Mouse (Mus musculus) monocyte, adult 5-6 weeks (primary cell): Measurements from ENCODE around the gene Smndc1. TPM values are rescaled to one million over a fixed set of nuclear protein-coding genes. Genes with fewer than 3 reads are reported as not detected.
A peak's percentile ranks its signal among the peaks of the same experiment; 100 is the strongest.
"Not testable (repeated sequence)": the region's sequence is repeated elsewhere in the genome, so short reads cannot be mapped to it uniquely, and the experiment has no call there.

ENCODE experiments used
- ATAC-seq: fragments of 153-309, 156-312 bp; replicated peaks from 2 replicates; pipeline ENCODE4 v1.8.0; 2017; ENCODE audit warnings: mild to moderate bottlenecking; ENCODE audit not compliant: low TSS enrichment, insufficient number of reproducible peaks, severe bottlenecking, poor library complexity, low FRiP score
- total RNA-seq: library from RNA; stranded (forward); fragments of 200-1000, 200-491, 200-594 nt; gene quantifications from 3 replicates; pipeline ENCODE4 v1.2.3, GENCODE M21; 2017

The Smndc1 gene
- total RNA-seq, 1 experiment from 2014 or later, result 74.1 TPM

GRCm38 (mm10) chr19:53414650-53415049 is 24.3 kb upstream of the Smndc1 start:
- no peak for ATAC-seq

- ATAC-seq, result no peak
Measured at GRCm38 (mm10) chr19:53413617-53414380, 23.4 kb upstream of the Smndc1 start.

GRCm38 (mm10) chr19:53412149-53412848 is 21.9 kb upstream of the Smndc1 start:
- no peak for ATAC-seq

DNA sequence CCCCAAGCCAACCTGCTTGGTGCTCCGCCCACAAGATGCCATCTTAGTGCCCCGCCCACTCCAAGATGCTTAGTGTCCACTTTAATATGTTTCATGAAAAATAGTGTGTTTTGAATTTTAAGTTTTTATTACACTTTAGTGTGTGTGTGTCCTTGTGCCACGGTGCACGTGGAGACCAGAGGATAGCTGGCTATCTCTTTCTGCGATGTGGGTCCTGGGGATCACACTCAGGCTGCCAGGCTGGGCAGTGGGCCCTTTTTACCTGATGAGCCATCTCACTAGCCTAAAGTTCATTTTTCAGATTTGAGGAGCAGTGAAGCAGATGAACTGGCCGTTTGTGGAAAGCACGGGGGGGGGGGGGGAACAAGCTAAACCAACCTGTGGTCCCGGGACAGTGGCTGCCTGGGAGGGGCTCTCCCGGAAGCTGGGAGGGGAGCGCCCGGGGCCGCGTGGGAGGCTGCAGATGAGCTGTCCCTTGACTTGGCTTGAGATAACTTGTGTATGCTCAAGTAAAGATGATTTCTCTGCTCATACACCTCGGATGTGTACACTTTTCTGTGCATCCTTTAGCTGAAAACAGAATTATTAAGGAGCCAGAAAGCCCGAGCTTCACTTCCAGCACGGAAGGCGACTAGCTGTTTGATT is 19.4 kb upstream of the Smndc1 start:
- ATAC-seq, result no peak

DNA sequence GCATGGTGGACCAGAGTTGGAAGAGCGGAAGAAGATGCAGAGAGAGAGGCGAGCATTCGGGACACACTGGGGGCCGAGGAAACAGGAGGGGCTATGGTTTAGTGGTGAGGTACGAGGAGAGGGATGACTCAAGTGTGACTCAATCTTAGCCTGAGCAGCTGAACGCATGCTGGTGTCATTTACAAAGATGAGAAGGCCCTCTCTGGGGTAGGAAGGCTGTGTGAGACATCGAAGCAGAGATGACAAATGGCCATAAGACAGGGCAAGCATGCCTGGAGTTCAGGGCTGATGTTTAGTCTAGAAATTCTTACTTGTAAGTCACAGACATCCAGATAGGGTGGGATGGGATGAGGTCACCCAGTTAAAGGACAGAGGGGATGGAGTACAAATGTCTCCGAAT is 18.0 kb upstream of the Smndc1 start:
- no peak for ATAC-seq

- peak; percentile 48 for ATAC-seq
Measured at GRCm38 (mm10) chr19:53407350-53407749, 17.0 kb upstream of the Smndc1 start.

- ATAC-seq, result no peak
Measured at GRCm38 (mm10) chr19:53405810-53406209, 15.4 kb upstream of the Smndc1 start.

DNA sequence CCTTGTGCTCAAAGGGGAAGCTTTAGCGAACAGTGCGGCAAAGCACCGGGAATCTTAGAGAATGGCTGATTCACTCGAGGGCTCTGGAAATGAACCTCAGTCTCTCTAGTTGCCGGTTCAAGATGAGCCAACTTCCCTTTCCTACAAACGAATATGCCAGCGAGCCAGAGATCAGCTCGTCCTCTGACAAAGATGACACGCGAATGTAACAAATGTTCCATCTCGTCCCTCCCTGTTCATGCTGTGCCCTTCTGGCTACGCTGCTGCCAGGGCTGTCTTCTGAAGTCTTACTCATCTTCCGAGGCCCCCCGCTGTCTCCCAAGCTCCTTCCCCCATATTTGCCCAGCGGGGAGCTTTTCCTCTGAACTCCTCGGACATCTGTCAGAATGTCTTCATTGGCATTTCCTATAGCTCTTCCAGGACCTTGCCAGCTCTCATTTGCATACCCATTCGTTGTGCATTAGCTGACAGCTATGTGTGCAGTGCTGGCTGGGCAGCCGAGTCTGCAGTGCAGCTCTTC is 14.5 kb upstream of the Smndc1 start:
- no peak for ATAC-seq

GRCm38 (mm10) chr19:53404219-53404836 is 13.9 kb upstream of the Smndc1 start:
- no peak for ATAC-seq

DNA sequence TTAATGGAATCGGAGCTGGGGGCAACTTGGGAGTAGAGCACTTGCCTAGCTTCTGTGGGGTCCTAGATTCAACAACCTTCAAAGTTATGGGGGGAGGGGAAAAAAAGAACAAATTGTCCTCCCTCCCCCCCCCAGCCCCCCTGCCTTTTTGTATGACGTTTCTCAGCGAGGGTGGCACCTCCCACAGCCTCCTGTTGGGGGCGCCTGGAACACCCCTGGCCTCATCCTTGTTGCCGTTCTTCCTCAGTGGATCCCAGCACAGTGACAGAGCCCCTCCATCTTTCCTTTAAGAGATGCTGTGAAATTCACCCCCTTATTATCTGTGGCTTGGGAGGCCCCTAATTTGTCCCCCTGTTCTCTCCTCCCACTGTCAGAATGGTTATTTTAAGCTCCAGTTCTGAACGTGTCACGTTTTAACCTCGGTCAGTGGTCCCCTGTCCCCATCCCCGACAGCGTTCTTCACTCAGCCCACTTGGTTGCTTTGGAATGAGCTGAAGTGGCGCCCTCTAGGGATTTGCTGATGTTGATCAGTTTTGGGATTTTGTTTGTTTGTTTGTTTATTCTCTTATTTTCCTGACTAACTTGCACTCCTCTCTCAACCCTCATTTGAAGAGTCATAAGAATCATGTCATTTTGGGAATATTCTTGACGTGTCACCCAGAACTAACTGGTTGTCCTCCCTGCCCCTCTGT is 12.5 kb upstream of the Smndc1 start:
- no peak for ATAC-seq

DNA sequence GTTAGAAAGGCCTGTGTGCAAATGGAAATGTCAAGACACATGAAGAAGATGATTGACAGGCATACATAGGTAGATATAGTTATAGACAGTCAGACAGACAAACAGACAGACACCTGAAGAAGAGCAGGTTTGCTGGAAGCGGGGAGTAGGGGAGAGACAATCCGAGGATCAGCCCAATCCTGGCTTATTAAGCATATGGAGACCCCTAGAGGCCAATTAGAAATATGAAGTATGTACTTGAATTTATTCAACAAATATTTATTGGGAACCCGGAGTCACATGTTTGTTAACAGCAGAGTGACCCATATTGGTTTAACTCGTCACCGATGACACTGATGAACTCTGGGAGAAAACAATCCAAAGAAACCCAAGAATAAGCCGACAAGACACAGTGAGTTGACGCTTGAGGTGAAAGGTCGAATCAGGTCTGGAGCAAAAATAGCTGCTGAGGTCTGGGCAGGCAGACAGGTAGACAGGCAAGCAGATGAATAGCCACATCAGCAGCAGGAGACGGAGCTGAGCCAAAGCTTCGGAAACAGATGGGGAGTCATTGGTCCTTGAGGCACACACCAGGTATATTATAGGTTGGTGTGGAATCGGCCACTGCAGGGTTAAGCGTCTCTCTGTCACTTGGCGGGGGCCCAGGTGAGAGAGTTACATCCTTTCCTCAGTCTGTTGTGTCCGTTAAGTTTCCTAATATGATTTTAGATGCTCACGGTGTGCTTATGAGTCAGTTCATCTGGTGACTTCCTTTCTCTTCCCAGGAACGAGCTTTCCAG is 10.1 kb upstream of the Smndc1 start:
- no peak for ATAC-seq

GRCm38 (mm10) chr19:53399213-53399612 is 8.8 kb upstream of the Smndc1 start:
- peak; percentile 52 for ATAC-seq

- ATAC-seq, result no peak
Measured at GRCm38 (mm10) chr19:53397451-53398233, 7.3 kb upstream of the Smndc1 start.

DNA sequence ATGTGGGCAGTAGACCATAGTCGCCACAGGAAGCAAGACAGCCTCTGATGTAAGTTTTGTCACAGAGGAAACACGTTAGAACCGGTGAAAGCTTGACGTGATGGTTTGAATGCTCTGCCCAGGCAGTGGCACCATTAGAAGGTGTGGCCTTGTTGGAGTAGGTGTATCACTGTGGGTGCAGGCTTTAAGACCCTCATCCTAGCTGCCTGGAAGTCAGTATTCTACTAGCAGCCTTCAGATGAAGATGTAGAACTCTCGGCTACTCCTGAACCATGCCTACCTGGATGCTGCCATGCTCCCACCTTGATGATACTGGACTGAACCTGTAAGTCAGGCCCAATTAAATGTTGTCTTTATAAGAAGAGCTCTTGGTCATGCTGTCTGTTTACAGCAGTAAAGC is 5.4 kb upstream of the Smndc1 start:
- ATAC-seq, result not testable (repeated sequence)

DNA sequence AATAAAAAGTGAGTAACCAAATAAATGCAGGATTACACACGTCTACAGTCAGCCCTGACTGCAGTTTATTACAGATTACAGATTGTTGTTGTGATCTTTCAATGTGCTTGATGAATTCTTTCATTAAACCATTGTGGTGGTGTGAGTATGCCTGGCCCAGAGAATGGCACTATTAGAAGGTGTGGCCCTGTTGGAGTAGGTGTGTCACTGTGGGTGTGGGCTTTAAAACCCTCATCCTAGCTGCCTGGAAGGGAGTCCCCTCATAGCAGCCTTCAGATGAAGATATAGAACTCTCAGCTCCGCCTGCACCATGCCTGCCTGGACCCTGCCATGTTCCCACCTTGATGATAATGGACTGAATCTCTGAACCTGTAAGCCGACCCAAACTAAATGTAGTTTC is 4.6 kb upstream of the Smndc1 start:
- ATAC-seq, result not testable (repeated sequence)

DNA sequence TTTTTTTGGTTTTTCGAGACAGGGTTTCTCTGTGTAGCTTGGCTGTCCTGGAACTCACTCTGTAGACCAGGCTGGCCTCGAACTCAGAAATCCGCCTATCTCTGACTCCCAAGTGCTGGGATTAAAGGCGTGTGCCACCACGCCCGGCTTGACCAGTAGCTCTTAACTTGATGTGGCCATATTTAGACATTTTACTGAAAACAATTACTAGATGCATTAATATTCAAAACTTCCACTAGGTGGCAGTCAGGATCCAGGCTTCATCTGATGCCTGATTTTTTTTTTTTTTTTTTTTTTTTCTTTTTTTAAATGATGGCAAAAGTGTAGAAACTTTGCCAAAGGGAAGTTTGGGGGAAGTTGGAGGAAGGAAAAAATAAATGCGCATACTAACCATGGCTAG is 4.2 kb upstream of the Smndc1 start:
- ATAC-seq, result no peak

GRCm38 (mm10) chr19:53393646-53394045 is 3.3 kb upstream of the Smndc1 start:
- no peak for ATAC-seq
